Mouse (Mus musculus) ES-Bruce4 (cell line): Measurements from ENCODE around the gene Adcy1. TPM values are rescaled to one million over a fixed set of nuclear protein-coding genes. Genes with fewer than 3 reads are reported as not detected.

Source experiments
- H3K27ac ChIP-seq: 2 replicates; pipeline ENCODE4 v1.5.1; 2012; ENCODE audit warnings: low read length, inconsistent platforms; ENCODE audit not compliant: insufficient read depth
- H3K27me3 ChIP-seq: 2 replicates; pipeline ENCODE4 v1.6.1; 2012; ENCODE audit warnings: mild to moderate bottlenecking, low read length, inconsistent platforms; ENCODE audit not compliant: control insufficient read depth, poor library complexity, insufficient read depth, severe bottlenecking
- H3K36me3 ChIP-seq: 2 replicates; pipeline ENCODE4 v1.6.1; 2012; ENCODE audit warnings: inconsistent platforms, mild to moderate bottlenecking, low read length, moderate library complexity; ENCODE audit not compliant: control insufficient read depth, poor library complexity, insufficient read depth, severe bottlenecking
- H3K4me1 ChIP-seq: one replicate; pipeline ENCODE4 v1.8.1; 2011; ENCODE audit warnings: low read length; ENCODE audit not compliant: control insufficient read depth, insufficient read depth
- H3K4me3 ChIP-seq: 2 replicates; pipeline ENCODE4 v1.5.1; 2011; ENCODE audit warnings: low read depth, mild to moderate bottlenecking, low read length
- H3K9ac ChIP-seq: 2 replicates; pipeline ENCODE4 v1.6.1; 2012; ENCODE audit warnings: low read depth, mild to moderate bottlenecking, inconsistent platforms; ENCODE audit not compliant: poor library complexity, severe bottlenecking
- H3K9me3 ChIP-seq: replicated peaks from 2 replicates; pipeline ENCODE4 v1.6.1; 2012; ENCODE audit warnings: mild to moderate bottlenecking, low read length, inconsistent platforms; ENCODE audit not compliant: control insufficient read depth, poor library complexity, insufficient read depth, severe bottlenecking
- CTCF ChIP-seq: IDR thresholded peaks from one replicate; pipeline ENCODE4 v1.8.1; 2011; ENCODE audit warnings: low read depth, low read length
- EP300 ChIP-seq: IDR thresholded peaks from 2 replicates; pipeline ENCODE4 v1.6.1; 2011; ENCODE audit warnings: low read depth, low read length; ENCODE audit not compliant: insufficient read depth
- POLR2A ChIP-seq: IDR thresholded peaks from one replicate; pipeline ENCODE4 v1.8.1; 2011; ENCODE audit warnings: low read length; ENCODE audit not compliant: insufficient read depth
- polyA plus RNA-seq: library from polyadenylated mRNA; stranded (reverse); fragments of >200 nt; gene quantifications from 2 replicates; pipeline ENCODE4 v1.2.4, GENCODE M21; 2011; ENCODE audit warnings: low read depth; ENCODE audit not compliant: missing spikeins, insufficient read depth, insufficient read length

Adcy1 gene
- polyA plus RNA-seq, 1 experiment: 5.7 TPM

DNA sequence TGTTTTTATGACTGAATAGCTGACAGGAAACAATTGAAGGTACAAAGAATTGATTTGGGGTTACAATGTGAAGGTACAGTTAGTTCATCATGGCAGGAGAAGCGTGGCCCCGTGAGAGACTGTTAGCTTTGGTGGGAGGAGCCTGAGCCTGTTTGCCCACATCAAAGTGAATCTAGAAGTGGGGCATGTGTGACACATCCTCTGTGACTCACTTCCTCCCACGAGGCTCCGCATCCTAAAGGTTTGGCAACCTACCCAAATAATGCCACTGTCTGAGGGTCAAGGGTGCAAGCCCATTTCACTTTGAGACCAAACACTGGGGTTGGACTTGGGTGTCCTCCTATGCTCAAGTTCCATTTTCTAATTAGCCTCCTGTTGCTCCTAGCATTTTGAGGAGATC lies 81.9 kb downstream of the Adcy1 start:
- H3K4me1 ChIP-seq: no peaks in the 10 kb centered on the region
- H3K27me3 ChIP-seq: no peaks in the 10 kb centered on the region
- no peaks in the 10 kb centered on the region for H3K36me3 ChIP-seq
- no peaks in the 10 kb centered on the region for H3K9me3 ChIP-seq
- no peak overlapping the region for H3K4me3 ChIP-seq
- H3K9ac ChIP-seq: no peak overlapping the region
- H3K27ac ChIP-seq: no peak overlapping the region
- TF ChIP-seq EP300 (no peak), CTCF (no peak), POLR2A (no peak)

DNA sequence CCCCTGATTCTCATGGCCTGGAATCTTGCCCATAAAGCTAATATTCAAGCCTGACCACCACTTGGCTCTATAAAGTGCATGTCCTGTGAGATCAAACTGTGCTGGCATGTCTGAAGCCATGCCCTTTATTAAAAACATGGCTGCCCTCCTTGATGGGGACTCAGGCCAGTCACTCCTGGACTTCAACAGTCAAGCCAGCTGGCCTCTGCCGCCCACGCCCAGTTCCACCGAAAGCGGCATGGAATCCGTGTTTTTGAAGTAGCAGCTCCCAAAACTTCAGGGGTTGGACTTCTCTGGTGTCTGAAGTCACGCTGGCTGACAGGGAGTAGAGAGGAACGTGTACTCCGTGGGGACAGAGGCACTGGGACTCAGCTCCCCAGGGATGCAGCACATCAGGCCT lies 84.2 kb downstream of the Adcy1 start:
- H3K4me3 ChIP-seq: no peak overlapping the region
- no peaks in the 10 kb centered on the region for H3K4me1 ChIP-seq
- no peak for TF ChIP-seq EP300
- TF ChIP-seq POLR2A: no peak
- TF ChIP-seq CTCF: no peak
- H3K36me3 ChIP-seq: no peaks in the 10 kb centered on the region
- no peaks in the 10 kb centered on the region for H3K9me3 ChIP-seq
- no peaks in the 10 kb centered on the region for H3K27me3 ChIP-seq
- no peak overlapping the region for H3K9ac ChIP-seq
- H3K27ac ChIP-seq: no peak overlapping the region

DNA sequence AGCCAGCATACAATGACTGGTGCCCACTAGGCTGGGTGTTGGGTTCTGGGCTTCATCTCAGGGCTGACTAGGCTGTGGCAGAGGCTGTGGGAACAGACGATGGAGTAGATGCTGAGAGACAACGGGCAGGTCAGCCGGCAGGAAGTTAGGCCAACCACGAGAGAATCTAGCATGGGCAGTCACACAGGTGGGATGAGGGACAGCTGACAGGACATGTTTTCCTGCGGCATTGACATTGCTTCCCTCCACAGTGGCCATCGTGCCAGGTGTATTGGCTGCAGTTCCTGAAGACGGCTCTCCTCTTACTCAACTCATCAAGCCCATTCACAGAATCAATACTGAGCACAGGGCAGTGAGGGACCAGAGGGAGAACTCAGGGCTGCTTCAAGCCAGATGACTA lies 84.7 kb downstream of the Adcy1 start:
- Histone ChIP-seq H3K9ac (no peak overlapping the region), H3K36me3 (no peaks in the 10 kb centered on the region), H3K27me3 (no peaks in the 10 kb centered on the region), H3K27ac (no peak overlapping the region), H3K4me1 (no peaks in the 10 kb centered on the region), H3K9me3 (no peaks in the 10 kb centered on the region), H3K4me3 (no peak overlapping the region)
- TF ChIP-seq CTCF (no peak), EP300 (no peak), POLR2A (no peak)

DNA sequence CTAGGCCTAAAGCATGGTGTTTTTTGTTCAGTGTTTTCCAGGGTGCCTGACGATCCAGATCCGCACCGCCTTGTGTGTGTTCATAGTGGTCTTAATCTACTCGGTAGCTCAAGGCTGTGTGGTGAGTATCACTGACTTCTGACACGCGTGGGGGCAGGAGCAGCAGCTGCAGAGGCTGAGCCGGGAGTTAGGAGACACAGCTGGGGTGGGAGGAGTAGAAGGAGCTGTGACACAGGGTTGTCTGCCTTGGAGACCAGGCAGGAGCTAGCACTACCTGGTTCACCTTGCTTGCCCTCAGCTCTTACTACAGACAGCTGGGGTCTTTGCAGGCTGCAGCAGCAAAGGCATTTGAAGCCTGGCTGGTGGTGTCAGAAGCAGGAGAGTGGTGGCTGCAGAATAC lies 86.2 kb downstream of the Adcy1 start:
- no peak overlapping the region for H3K4me3 ChIP-seq
- no peaks in the 10 kb centered on the region for H3K36me3 ChIP-seq
- no peaks in the 10 kb centered on the region for H3K27me3 ChIP-seq
- H3K27ac ChIP-seq: no peak overlapping the region
- no peak overlapping the region for H3K9ac ChIP-seq
- TF ChIP-seq CTCF (no peak), POLR2A (no peak), EP300 (no peak)
- H3K9me3 ChIP-seq: no peaks in the 10 kb centered on the region
- H3K4me1 ChIP-seq: no peaks in the 10 kb centered on the region

DNA sequence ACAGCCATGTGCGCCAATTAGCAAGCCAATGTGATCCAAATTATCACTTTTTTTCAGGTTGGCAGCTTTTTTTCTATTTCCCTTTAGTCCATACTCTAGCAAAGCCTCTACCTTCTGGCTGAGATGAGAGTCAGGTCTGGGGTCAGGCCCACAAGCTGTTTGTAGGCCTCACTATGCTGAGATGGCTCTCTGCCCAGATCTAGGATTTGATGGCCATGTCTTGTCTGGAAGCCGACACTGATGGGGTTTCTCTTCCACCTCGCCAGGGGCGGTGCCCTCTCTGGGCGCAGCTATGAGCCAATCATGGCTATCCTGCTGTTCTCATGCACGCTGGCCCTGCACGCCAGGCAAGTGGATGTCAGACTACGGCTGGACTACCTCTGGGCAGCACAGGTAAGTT lies 87.2 kb downstream of the Adcy1 start:
- Histone ChIP-seq H3K27me3 (no peaks in the 10 kb centered on the region), H3K9me3 (no peaks in the 10 kb centered on the region), H3K36me3 (no peaks in the 10 kb centered on the region), H3K4me1 (no peaks in the 10 kb centered on the region), H3K9ac (no peak overlapping the region), H3K4me3 (no peak overlapping the region), H3K27ac (no peak overlapping the region)
- TF ChIP-seq CTCF (no peak), POLR2A (no peak), EP300 (no peak)

DNA sequence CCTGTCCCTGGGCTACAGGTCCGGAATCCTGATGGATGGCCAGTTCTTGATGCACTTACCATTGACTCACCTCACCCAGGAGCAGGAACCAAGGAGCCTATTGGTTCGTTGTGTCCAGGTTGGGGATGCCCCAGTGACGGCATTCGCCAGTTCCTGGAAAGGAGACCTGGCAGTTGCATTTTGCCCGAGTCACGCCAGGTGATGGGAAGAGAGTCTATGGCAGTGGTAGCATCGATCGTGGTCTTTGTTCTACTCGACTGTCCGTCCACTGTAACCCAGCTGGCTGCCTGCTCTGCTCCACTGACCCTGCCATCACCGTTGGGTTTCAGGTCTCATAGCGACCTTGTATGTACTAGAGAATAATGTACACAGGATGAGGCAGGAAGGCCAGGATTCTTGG lies 89.1 kb downstream of the Adcy1 start:
- no peak overlapping the region for H3K9ac ChIP-seq
- no peak overlapping the region for H3K4me3 ChIP-seq
- H3K36me3 ChIP-seq: no peaks in the 10 kb centered on the region
- no peaks in the 10 kb centered on the region for H3K27me3 ChIP-seq
- no peaks in the 10 kb centered on the region for H3K4me1 ChIP-seq
- no peak for TF ChIP-seq POLR2A
- no peak for TF ChIP-seq EP300
- no peak for TF ChIP-seq CTCF
- no peak overlapping the region for H3K27ac ChIP-seq
- H3K9me3 ChIP-seq: no peaks in the 10 kb centered on the region
